Mouse (Mus musculus) retina, postnatal 7 days (tissue): Measurements from ENCODE around the gene Eef1a2.
"Not testable (repeated sequence)": the region's sequence is repeated elsewhere in the genome, so short reads cannot be mapped to it uniquely, and the experiment has no call there.

ENCODE experiments used
- DNase-seq: peaks from one replicate; pipeline ENCODE4 v3.0.0-alpha.2; 2012; ENCODE audit warnings: low read depth, low spot score

Eef1a2 gene

GRCm38 (mm10) chr2:181156248-181157121, at the start of gene Eef1a2:
Eef1a2 (minus strand) TSS chr2:181157014.
- DNase-seq, result no peak

GRCm38 (mm10) chr2:181206118-181206517, 49.3 kb upstream of the Eef1a2 start:
- no peak for DNase-seq

GRCm38 (mm10) chr2:181205678-181206077, 48.9 kb upstream of the Eef1a2 start:
- DNase-seq, result no peak

GRCm38 (mm10) chr2:181202886-181203285, 46.1 kb upstream of the Eef1a2 start:
- no peak for DNase-seq

GRCm38 (mm10) chr2:181202422-181202821, 45.6 kb upstream of the Eef1a2 start, which contains the start of gene Ptk6:
Ptk6 (minus strand) TSS chr2:181202789.
- no peak for DNase-seq

- no peak for DNase-seq
Observed at GRCm38 (mm10) chr2:181201606-181202005, 44.8 kb upstream of the Eef1a2 start.

- no peak for DNase-seq
Observed at GRCm38 (mm10) chr2:181196628-181197300, 40.0 kb upstream of the Eef1a2 start.

- no peak for DNase-seq
Observed at GRCm38 (mm10) chr2:181193044-181193443, 36.2 kb upstream of the Eef1a2 start.

- no peak for DNase-seq
Observed at GRCm38 (mm10) chr2:181191936-181192335, 35.1 kb upstream of the Eef1a2 start.

- not testable (repeated sequence) for DNase-seq
Observed at GRCm38 (mm10) chr2:181191385-181191784, 34.6 kb upstream of the Eef1a2 start.

- DNase-seq, result no peak
Observed at GRCm38 (mm10) chr2:181189321-181189720, 32.5 kb upstream of the Eef1a2 start.

GRCm38 (mm10) chr2:181188681-181189080, 31.9 kb upstream of the Eef1a2 start:
- DNase-seq, result no peak

GRCm38 (mm10) chr2:181187121-181188000, 30.5 kb upstream of the Eef1a2 start, which contains the start of gene Ppdpf:
Ppdpf (plus strand) TSS chr2:181187247.
- peak; percentile 68 for DNase-seq

GRCm38 (mm10) chr2:181186635-181187034, 29.8 kb upstream of the Eef1a2 start:
- DNase-seq, result peak; percentile 73

GRCm38 (mm10) chr2:181180898-181181297, 24.1 kb upstream of the Eef1a2 start:
- no peak for DNase-seq

GRCm38 (mm10) chr2:181178471-181178870, 21.7 kb upstream of the Eef1a2 start:
- DNase-seq, result no peak

- DNase-seq, result no peak
Observed at GRCm38 (mm10) chr2:181178015-181178414, 21.2 kb upstream of the Eef1a2 start.

- DNase-seq, result no peak
Observed at GRCm38 (mm10) chr2:181174646-181175045, 17.8 kb upstream of the Eef1a2 start.

GRCm38 (mm10) chr2:181166469-181166868, 9.7 kb upstream of the Eef1a2 start:
- no peak for DNase-seq

GRCm38 (mm10) chr2:181160821-181161220, 4.0 kb upstream of the Eef1a2 start:
- no peak for DNase-seq

- no peak for DNase-seq
Observed at GRCm38 (mm10) chr2:181159771-181160170, 3.0 kb upstream of the Eef1a2 start.

GRCm38 (mm10) chr2:181159091-181159514, 2.3 kb upstream of the Eef1a2 start:
- DNase-seq, result no peak
